Mouse (Mus musculus): ENCODE results near the gene Dcst1.

Gene Dcst1

GRCm38 (mm10) chr3:89360237-89360636, 4.8 kb downstream of the Dcst1 start:
- DNase-seq, result no peak

- no peak for DNase-seq
Observed at GRCm38 (mm10) chr3:89359630-89360029, 5.4 kb downstream of the Dcst1 start.

GRCm38 (mm10) chr3:89356029-89356428, 9.0 kb downstream of the Dcst1 start:
- DNase-seq, result no peak

- DNase-seq, result no peak
Observed at GRCm38 (mm10) chr3:89355512-89355902, 9.5 kb downstream of the Dcst1 start.

- peak; percentile 91 to 92 for DNase-seq
Observed at GRCm38 (mm10) chr3:89354816-89355511, 10.1 kb downstream of the Dcst1 start.

- DNase-seq, result no peak
Observed at GRCm38 (mm10) chr3:89351271-89351670, 13.8 kb downstream of the Dcst1 start.

GRCm38 (mm10) chr3:89349869-89350501, 15.1 kb downstream of the Dcst1 start, which contains the start of gene Adam15:
Gene Adam15, minus strand, starts transcription at chr3:89349996.
- peak; percentile 92 to 93 for DNase-seq

GRCm38 (mm10) chr3:89348911-89349868, 15.9 kb downstream of the Dcst1 start:
- DNase-seq, result no peak

GRCm38 (mm10) chr3:89347916-89348315, 17.1 kb downstream of the Dcst1 start:
- no peak for DNase-seq

- no peak for DNase-seq
Observed at GRCm38 (mm10) chr3:89346815-89347540, 18.1 kb downstream of the Dcst1 start.

- no peak for DNase-seq
Observed at GRCm38 (mm10) chr3:89343279-89343678, 21.8 kb downstream of the Dcst1 start.

- DNase-seq, result no peak
Observed at GRCm38 (mm10) chr3:89341794-89342193, 23.3 kb downstream of the Dcst1 start.

GRCm38 (mm10) chr3:89340465-89340864, 24.6 kb downstream of the Dcst1 start:
- peak; percentile 86 to 88 for DNase-seq

GRCm38 (mm10) chr3:89339416-89339815, 25.6 kb downstream of the Dcst1 start:
- DNase-seq, result peak; percentile 79 to 80

GRCm38 (mm10) chr3:89337721-89338578, 27.1 kb downstream of the Dcst1 start, which contains the start of gene Efna4:
Gene Efna4, minus strand, starts transcription at chr3:89338028.
- DNase-seq, result peak; percentile 56 to 63

GRCm38 (mm10) chr3:89337062-89337720, 27.9 kb downstream of the Dcst1 start:
- no peak for DNase-seq

GRCm38 (mm10) chr3:89336529-89336928, 28.5 kb downstream of the Dcst1 start:
- no peak for DNase-seq

- DNase-seq, result no peak
Observed at GRCm38 (mm10) chr3:89333053-89333452, 32.0 kb downstream of the Dcst1 start.

- no peak for DNase-seq
Observed at GRCm38 (mm10) chr3:89332476-89332875, 32.6 kb downstream of the Dcst1 start.

GRCm38 (mm10) chr3:89332013-89332412, 33.0 kb downstream of the Dcst1 start:
- DNase-seq, result no peak

- DNase-seq, result no peak
Observed at GRCm38 (mm10) chr3:89331561-89331960, 33.5 kb downstream of the Dcst1 start.

All from B cell, adult 2 months (primary cell).